Mouse (Mus musculus) limb, embryonic 13.5 days (tissue): ENCODE measurements around the gene Msh5. TPM values are rescaled to one million over a fixed set of nuclear protein-coding genes. Genes with fewer than 3 reads are reported as not detected.

Experiments used
- ATAC-seq: fragments of 200-750 bp; cut with Nextera tagmentation; 2 replicates; pipeline ENCODE4 v1.8.0; 2017; ENCODE audit warnings: low read depth, moderate number of reproducible peaks, moderate TSS enrichment; ENCODE audit not compliant: low FRiP score
- H3K27ac ChIP-seq: fragments of 300-500 bp; sonication (generic); 2 replicates; pipeline ENCODE4 v1.5.1; 2015; ENCODE audit warnings: inconsistent platforms, mild to moderate bottlenecking, moderate library complexity
- H3K27me3 ChIP-seq: fragments of 300-500 bp; sonication (generic); 2 replicates; pipeline ENCODE4 v1.6.1; 2015; ENCODE audit warnings: mild to moderate bottlenecking, inconsistent platforms
- H3K36me3 ChIP-seq: fragments of 300-500 bp; sonication (generic); 2 replicates; pipeline ENCODE4 v1.6.1; 2015; ENCODE audit warnings: inconsistent platforms, mild to moderate bottlenecking, moderate library complexity
- H3K4me1 ChIP-seq: fragments of 300-500 bp; sonication (generic); 2 replicates; pipeline ENCODE4 v1.6.1; 2015; ENCODE audit warnings: inconsistent platforms
- H3K4me2 ChIP-seq: fragments of 300-500 bp; sonication (generic); replicated peaks from 2 replicates; pipeline ENCODE4 v1.6.1; 2015; ENCODE audit warnings: inconsistent platforms, mild to moderate bottlenecking, moderate library complexity
- H3K4me3 ChIP-seq: fragments of 300-500 bp; sonication (generic); 2 replicates; pipeline ENCODE4 v1.5.1; 2015; ENCODE audit warnings: moderate library complexity, mild to moderate bottlenecking, inconsistent platforms
- H3K9ac ChIP-seq: fragments of 300-500 bp; sonication (generic); 2 replicates; pipeline ENCODE4 v1.6.1; 2015; ENCODE audit warnings: mild to moderate bottlenecking, inconsistent platforms
- H3K9me3 ChIP-seq: fragments of 300-500 bp; sonication (generic); 2 replicates; pipeline ENCODE4 v1.6.1; 2016; ENCODE audit warnings: inconsistent platforms
- WGBS: fragments of 180-500 bp; shearing (Covaris S2); methylation state at CpG from one replicate; pipeline ENCODE4 v1.1.7; 2015; 5-methylcytosine and 5-hydroxymethylcytosine counted together
- polyA plus RNA-seq: library from polyadenylated mRNA; unstranded; fragments of >200 nt; fragmentation: Nextera tagmentation; extraction: Ambion mirVana; gene quantifications from 2 replicates; pipeline ENCODE4 v1.2.1, GENCODE M21; 2015

The Msh5 gene
- polyA plus RNA-seq, 1 experiment from 2014 or later = 2.6 TPM

GRCm38 (mm10) chr17:35080710-35081109 lies 34.2 kb upstream of the Msh5 start:
- peaks cover 11% of the 10 kb centered on the region; the same call in 1 of the 2 replicates for H3K27me3 ChIP-seq
- no peak overlapping the region for H3K9ac ChIP-seq
- no peaks in the 10 kb centered on the region for H3K36me3 ChIP-seq
- H3K9me3 ChIP-seq = no peaks in the 10 kb centered on the region; the same call in 1 of the 2 replicates
- no peak overlapping the region for H3K27ac ChIP-seq
- H3K4me1 ChIP-seq = peaks cover 18% of the 10 kb centered on the region
- 87% methylated on average over 4 of the region's 4 CpGs for WGBS
- ATAC-seq = no peak
- no peak overlapping the region for H3K4me2 ChIP-seq
- H3K4me3 ChIP-seq = no peak overlapping the region

- H3K27me3 ChIP-seq = peaks cover 11% of the 10 kb centered on the region; the same call in 1 of the 2 replicates
- H3K9me3 ChIP-seq = no peaks in the 10 kb centered on the region; the same call in 1 of the 2 replicates
- no peak for ATAC-seq
- H3K4me3 ChIP-seq = no peak overlapping the region
- 39% methylated on average over 6 of the region's 6 CpGs for WGBS
- H3K36me3 ChIP-seq = no peaks in the 10 kb centered on the region
- no peak overlapping the region for H3K27ac ChIP-seq
- peaks cover 18% of the 10 kb centered on the region for H3K4me1 ChIP-seq
- H3K9ac ChIP-seq = 0 out of 2 replicates have a peak overlapping the region, but pooled peaks have one; percentile 4
- H3K4me2 ChIP-seq = no peak overlapping the region
These were observed 33.7 kb upstream of the Msh5 start for GRCm38 (mm10) chr17:35080248-35080647.

DNA sequence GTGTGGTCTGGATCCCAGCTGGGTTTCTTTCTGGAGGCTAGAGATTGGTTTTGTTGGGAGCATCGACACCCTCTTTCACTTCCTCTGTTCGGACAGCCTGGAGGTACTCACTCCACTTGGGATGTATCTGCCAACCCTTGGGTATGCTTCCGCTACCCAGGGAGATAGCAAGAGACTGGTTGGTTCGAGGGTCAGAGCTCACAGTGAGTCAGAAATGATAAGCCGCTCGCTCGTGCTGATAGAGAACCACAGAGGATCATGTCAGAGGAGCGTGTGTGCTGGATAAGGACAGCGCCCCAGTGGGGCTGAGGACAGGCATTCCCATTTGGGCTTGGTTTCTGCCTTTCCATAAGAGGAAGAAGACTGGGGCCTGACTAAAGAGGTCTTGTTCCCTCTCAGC lies 33.2 kb upstream of the Msh5 start:
- Histone ChIP-seq H3K36me3 (no peaks in the 10 kb centered on the region), H3K9me3 (no peaks in the 10 kb centered on the region; the same call in 1 of the 2 replicates), H3K4me1 (peaks cover 18% of the 10 kb centered on the region), H3K4me2 (no peak overlapping the region), H3K27me3 (peaks cover 11% of the 10 kb centered on the region; the same call in 1 of the 2 replicates), H3K27ac (no peak overlapping the region), H3K4me3 (no peak overlapping the region), H3K9ac (0 out of 2 replicates have a peak overlapping the region, but pooled peaks have one; percentile 4)
- WGBS = 74% methylated on average over 9 of the region's 9 CpGs
- ATAC-seq = no peak

DNA sequence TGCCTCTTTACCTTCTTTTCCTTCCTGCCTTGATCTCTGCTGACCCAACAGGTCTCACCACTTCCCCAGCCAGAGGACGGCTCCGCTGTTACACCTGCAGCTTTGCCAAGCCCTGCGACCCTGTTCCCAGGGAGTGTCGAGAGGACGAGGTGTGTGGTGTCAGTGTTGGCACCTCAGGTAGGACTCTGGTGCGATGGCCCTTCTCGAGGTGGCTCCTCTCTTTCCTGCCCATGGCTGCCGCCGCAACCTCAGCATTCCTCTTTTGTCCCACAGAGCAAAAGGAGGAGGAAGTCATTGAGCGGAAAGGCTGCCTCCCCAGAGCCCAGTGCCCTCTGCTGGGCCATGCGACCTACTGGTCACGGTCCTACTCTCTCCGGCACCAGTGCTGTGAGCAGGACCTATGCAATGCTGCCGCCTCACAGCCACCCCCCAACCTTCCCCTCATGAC lies 31.3 kb upstream of the Msh5 start, which contains the start of gene Ly6g6d:
Gene Ly6g6d (minus strand): TSS at position 280 of the 448 bp plus-strand sequence.
- H3K27ac ChIP-seq = no peak within 1 kb of the TSS
- H3K4me2 ChIP-seq = peak within 1 kb of the TSS; percentile 41
- ATAC-seq = no peak
- peaks cover 26% of the 10 kb centered on the region for H3K4me1 ChIP-seq
- 15% methylated on average over 14 of the region's 14 CpGs for WGBS
- peaks cover 11% of the 10 kb centered on the region; the same call in 1 of the 2 replicates for H3K27me3 ChIP-seq
- no peak within 1 kb of the TSS for H3K4me3 ChIP-seq
- H3K9ac ChIP-seq = peak within 1 kb of the TSS; percentile 43; the same call in 1 of the 2 replicates
- H3K36me3 ChIP-seq = no peaks in the 10 kb centered on the region
- H3K9me3 ChIP-seq = no peaks in the 10 kb centered on the region; the same call in 1 of the 2 replicates

GRCm38 (mm10) chr17:35077285-35077684 lies 30.7 kb upstream of the Msh5 start:
- H3K27me3 ChIP-seq = peaks cover 11% of the 10 kb centered on the region; the same call in 1 of the 2 replicates
- ATAC-seq = no peak
- no peak overlapping the region for H3K27ac ChIP-seq
- 29% methylated on average over 2 of the region's 2 CpGs for WGBS
- no peaks in the 10 kb centered on the region for H3K36me3 ChIP-seq
- peak overlapping the region; percentile 41 for H3K4me2 ChIP-seq
- H3K9me3 ChIP-seq = no peaks in the 10 kb centered on the region; the same call in 1 of the 2 replicates
- H3K9ac ChIP-seq = no peak overlapping the region
- no peak overlapping the region for H3K4me3 ChIP-seq
- H3K4me1 ChIP-seq = peaks cover 26% of the 10 kb centered on the region

DNA sequence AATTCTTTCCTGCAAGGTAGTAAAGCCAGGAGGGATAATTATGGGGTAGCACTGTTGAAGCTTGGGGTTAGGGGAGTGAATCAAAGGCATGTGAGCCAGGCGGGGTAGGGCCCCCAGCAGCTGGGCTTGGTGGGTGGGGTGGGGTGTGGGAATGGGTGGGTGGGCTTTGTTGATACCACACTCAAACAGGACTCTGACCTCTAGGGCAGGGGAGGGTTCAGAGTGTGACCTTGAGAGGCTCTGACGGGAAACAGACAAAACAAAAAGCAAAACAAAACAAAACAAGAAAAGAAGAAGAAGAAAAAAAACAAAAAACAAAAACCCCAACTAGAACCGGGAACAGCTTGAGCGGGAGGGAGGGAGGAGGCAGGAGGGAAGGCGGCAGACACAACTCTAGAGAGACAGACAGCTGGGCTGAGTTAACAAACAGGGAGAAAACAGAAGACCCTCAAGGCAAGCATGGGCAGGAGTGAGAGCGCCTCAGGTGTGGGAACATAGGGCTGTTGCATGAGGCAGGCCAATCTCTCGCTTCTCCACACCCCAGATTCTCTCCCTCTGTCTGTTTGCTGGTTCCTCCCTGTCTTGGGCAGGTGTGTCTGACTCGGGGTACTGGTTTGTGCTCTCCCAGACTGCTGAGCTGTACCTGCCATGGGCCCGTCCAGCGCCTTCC lies 30.1 kb upstream of the Msh5 start, which contains the start of gene Ly6g6e:
Gene Ly6g6e (plus strand): TSS at position 396 of the 670 bp plus-strand sequence.
- no peak within 1 kb of the TSS for H3K27ac ChIP-seq
- no peak within 1 kb of the TSS for H3K4me3 ChIP-seq
- peak within 1 kb of the TSS; percentile 41 for H3K4me2 ChIP-seq
- H3K9me3 ChIP-seq = no peaks in the 10 kb centered on the region; the same call in 1 of the 2 replicates
- WGBS = 19% methylated on average over 10 of the region's 10 CpGs
- peak within 1 kb of the TSS; percentile 43; the same call in 1 of the 2 replicates for H3K9ac ChIP-seq
- H3K27me3 ChIP-seq = peaks cover 11% of the 10 kb centered on the region; the same call in 1 of the 2 replicates
- peaks cover 26% of the 10 kb centered on the region for H3K4me1 ChIP-seq
- no peak for ATAC-seq
- no peaks in the 10 kb centered on the region for H3K36me3 ChIP-seq

DNA sequence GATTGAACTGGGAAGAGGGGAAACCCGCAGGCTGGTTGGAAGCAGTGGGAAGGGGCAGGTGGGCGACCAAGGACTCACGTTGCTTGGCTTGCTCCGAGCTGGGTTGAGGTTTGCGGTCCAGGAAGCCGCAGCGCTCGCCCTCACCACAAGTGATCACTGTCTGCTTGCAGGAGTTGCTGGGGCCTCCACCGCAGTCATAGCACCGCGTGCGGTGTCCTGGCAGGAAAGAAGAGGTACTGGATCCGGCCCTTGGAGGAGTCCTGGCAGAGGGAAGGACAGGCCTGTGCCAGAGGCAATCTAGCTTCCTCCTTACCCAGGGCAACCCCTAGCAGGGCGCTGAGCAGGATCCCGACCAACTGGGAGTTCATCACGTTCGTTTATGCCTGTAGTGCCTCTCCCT lies 27.6 kb upstream of the Msh5 start:
- no peak for ATAC-seq
- Histone ChIP-seq H3K36me3 (no peaks in the 10 kb centered on the region), H3K4me1 (peaks cover 26% of the 10 kb centered on the region), H3K4me2 (0 out of 2 replicates have a peak overlapping the region, but pooled peaks have one; percentile 16), H3K27me3 (peaks cover 13% of the 10 kb centered on the region; the same call in 1 of the 2 replicates), H3K9me3 (no peaks in the 10 kb centered on the region; the same call in 1 of the 2 replicates), H3K9ac (peak overlapping the region; percentile 45; the same call in 1 of the 2 replicates), H3K27ac (no peak overlapping the region), H3K4me3 (no peak overlapping the region)
- 30% methylated on average over 17 of the region's 17 CpGs for WGBS

- H3K4me3 ChIP-seq = no peak overlapping the region
- H3K36me3 ChIP-seq = no peaks in the 10 kb centered on the region
- no peak overlapping the region for H3K27ac ChIP-seq
- WGBS = 77% methylated on average over 9 of the region's 9 CpGs
- no peak overlapping the region for H3K9ac ChIP-seq
- H3K4me2 ChIP-seq = no peak overlapping the region
- H3K27me3 ChIP-seq = peaks cover 28% of the 10 kb centered on the region
- peaks cover 11% of the 10 kb centered on the region for H3K4me1 ChIP-seq
- no peak for ATAC-seq
- no peaks in the 10 kb centered on the region; the same call in 1 of the 2 replicates for H3K9me3 ChIP-seq
These were observed 24.9 kb upstream of the Msh5 start for GRCm38 (mm10) chr17:35071454-35071853.

DNA sequence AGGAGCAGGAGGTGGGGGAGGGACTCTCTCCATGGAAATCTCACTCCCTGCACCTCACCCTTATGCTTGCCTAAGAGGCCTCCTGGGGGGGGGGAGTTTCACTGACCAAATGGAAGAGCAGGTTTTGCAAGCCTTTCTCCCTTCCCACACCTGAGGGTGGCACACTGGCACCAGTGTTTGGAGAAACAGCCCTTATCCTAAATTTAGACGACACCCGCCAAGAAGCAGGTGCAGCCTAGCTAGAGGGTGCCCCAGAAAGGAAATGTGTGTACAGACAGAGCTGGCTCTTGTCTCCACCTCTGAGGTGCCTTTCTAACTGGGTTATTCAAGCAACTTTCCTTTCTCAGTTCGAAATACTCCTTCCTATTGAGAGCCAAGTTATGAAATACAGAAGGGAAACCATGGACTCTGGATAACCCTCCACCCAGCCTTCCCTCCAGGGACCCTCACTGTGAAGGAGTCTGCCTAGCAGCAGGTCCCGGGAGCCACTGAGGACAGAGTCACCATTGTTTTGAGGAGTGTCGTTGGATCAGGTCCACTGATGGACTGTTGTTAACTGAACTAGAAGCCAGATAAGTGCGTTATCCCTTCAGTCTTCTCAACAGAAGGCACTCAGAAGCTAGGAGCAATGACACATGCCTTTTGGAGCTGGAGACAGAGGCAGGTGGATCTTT lies 24.1 kb upstream of the Msh5 start:
- Histone ChIP-seq H3K36me3 (no peaks in the 10 kb centered on the region), H3K4me3 (no peak overlapping the region), H3K27me3 (peaks cover 36% of the 10 kb centered on the region), H3K9me3 (no peaks in the 10 kb centered on the region; the same call in 1 of the 2 replicates), H3K9ac (no peak overlapping the region), H3K4me1 (peaks cover 9% of the 10 kb centered on the region), H3K4me2 (no peak overlapping the region), H3K27ac (no peak overlapping the region)
- 55% methylated on average over 6 of the region's 6 CpGs for WGBS
- no peak for ATAC-seq

GRCm38 (mm10) chr17:35068213-35068914 lies 21.8 kb upstream of the Msh5 start:
- Histone ChIP-seq H3K4me1 (peaks cover 18% of the 10 kb centered on the region), H3K27ac (no peak overlapping the region), H3K27me3 (peaks cover 59% of the 10 kb centered on the region), H3K9ac (no peak overlapping the region), H3K36me3 (peaks cover 4% of the 10 kb centered on the region), H3K4me2 (no peak overlapping the region), H3K4me3 (no peak overlapping the region), H3K9me3 (no peaks in the 10 kb centered on the region)
- 82% methylated on average over 17 of the region's 17 CpGs for WGBS
- no peak for ATAC-seq

DNA sequence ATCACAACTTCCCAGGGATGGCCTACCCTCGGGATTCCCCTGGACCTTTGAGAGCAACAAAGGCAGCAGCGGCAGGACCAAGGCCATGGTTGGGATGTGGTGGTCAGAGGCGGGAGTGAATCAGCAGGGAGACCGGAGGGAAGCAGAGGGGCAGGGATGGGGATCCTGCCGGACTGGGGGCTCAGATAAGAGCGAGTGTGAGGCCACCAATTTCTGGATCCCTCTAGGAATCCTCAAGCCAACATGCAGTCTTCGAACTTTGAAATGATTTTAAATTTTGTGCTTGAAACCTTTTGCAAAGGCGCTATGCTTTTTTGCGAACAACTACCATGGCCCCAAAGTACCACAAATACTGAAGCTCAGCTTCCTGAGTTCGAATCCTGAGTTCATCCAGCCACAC lies 19.5 kb upstream of the Msh5 start, which contains the start of gene Mpig6b:
Gene Mpig6b (minus strand): TSS at position 101 of the 400 bp plus-strand sequence.
- 47% methylated on average over 10 of the region's 10 CpGs for WGBS
- Histone ChIP-seq H3K27me3 (peaks cover 68% of the 10 kb centered on the region), H3K4me3 (peak within 1 kb of the TSS; percentile 40), H3K36me3 (peaks cover 25% of the 10 kb centered on the region), H3K27ac (no peak within 1 kb of the TSS), H3K4me2 (peak within 1 kb of the TSS; percentile 67), H3K4me1 (peaks cover 25% of the 10 kb centered on the region), H3K9ac (peak within 1 kb of the TSS; percentile 55), H3K9me3 (no peaks in the 10 kb centered on the region)
- ATAC-seq = no peak
